ENCODE assay signal across 16 mouse cellular contexts in genomic region chr13:52562166-52562571, GRCm38 (mm10). TPM values are rescaled to one million over a fixed set of nuclear protein-coding genes. Genes with fewer than 3 reads are reported as not detected.
A peak's percentile ranks its signal among the peaks of the same experiment; 100 is the strongest.
DNase-seq lines count a peak whose midpoint lies in the region; ATAC-seq and TF ChIP-seq lines count a peak whose summit lies in the region.
"Had no signal": no experiment of that assay in that cellular context is flagged by ENCODE, and none has a peak within 500 bp of the region (broad histone marks: within the 10 kb centered on the region; RNA-seq: fewer than 3 reads in every experiment).

No protein-coding gene starts in this region.

- no peak overlapping the region for H3K9ac ChIP-seq in hindbrain, embryonic 11.5 days (ENCODE audit: low read depth, low read length)
- no peak overlapping the region for H3K9ac ChIP-seq in ES-E14 (ENCODE audit: insufficient read depth, low read depth, low read length, poor library complexity, severe bottlenecking)
- no peak overlapping the region for H3K9ac ChIP-seq in forebrain, embryonic 14.5 days (ENCODE audit: low read length)
- H3K9ac ChIP-seq in midbrain, embryonic 15.5 days = no peak overlapping the region
- H3K9ac ChIP-seq: embryonic facial prominence, embryonic 12.5 days; limb, embryonic 12.5 days had no signal

- peak; percentile 38 for DNase-seq in hindbrain, embryonic 11.5 days (ENCODE audit: low spot score)
- no peak for DNase-seq in hindbrain, embryonic 10.5 days (ENCODE audit: low spot score)
- peak; percentile 65 for DNase-seq in ES-E14 (ENCODE audit: low read depth, low spot score)
- DNase-seq in forebrain, embryonic 14.5 days (ENCODE audit: low spot score) = peak; percentile 95
- DNase-seq in gastrocnemius, postnatal 4 days (ENCODE audit: low spot score in 2 of 2) = no peak
- DNase-seq in MN1 (ENCODE audit: low spot score) = no peak
- DNase-seq in urinary bladder, adult 2 months (ENCODE audit: low spot score) = no peak
- DNase-seq: cerebellum, adult 9-11 months; gastrocnemius, adult 2 months; lung, adult 18-20 months; thymus, postnatal 14 days had no signal

- H3K9me3 ChIP-seq in hindbrain, embryonic 11.5 days (ENCODE audit: control insufficient read depth, low read length) = no peaks in the 10 kb centered on the region
- H3K9me3 ChIP-seq in hindbrain, embryonic 10.5 days = no peaks in the 10 kb centered on the region
- H3K9me3 ChIP-seq in ES-E14 (ENCODE audit: control insufficient read depth, insufficient read depth, low read depth, low read length) = no peaks in the 10 kb centered on the region
- H3K9me3 ChIP-seq in forebrain, embryonic 14.5 days (replicated peaks; ENCODE audit: control insufficient read depth, low read length) = no peaks in the 10 kb centered on the region
- H3K9me3 ChIP-seq in midbrain, embryonic 15.5 days = no peaks in the 10 kb centered on the region
- H3K9me3 ChIP-seq: embryonic facial prominence, embryonic 12.5 days; limb, embryonic 12.5 days; megakaryocyte, embryonic 14.5 days had no signal

- H3K27me3 ChIP-seq in hindbrain, embryonic 11.5 days (ENCODE audit: control insufficient read depth, insufficient read depth, low read length) = no peaks in the 10 kb centered on the region
- H3K27me3 ChIP-seq in hindbrain, embryonic 10.5 days (ENCODE audit: insufficient read depth, poor library complexity, severe bottlenecking) = no peaks in the 10 kb centered on the region
- H3K27me3 ChIP-seq in forebrain, embryonic 14.5 days (replicated peaks; ENCODE audit: control insufficient read depth, insufficient read depth, low read length) = no peaks in the 10 kb centered on the region
- H3K27me3 ChIP-seq in midbrain, embryonic 15.5 days (replicated peaks) = no peaks in the 10 kb centered on the region
- H3K27me3 ChIP-seq: embryonic facial prominence, embryonic 12.5 days; limb, embryonic 12.5 days; megakaryocyte, embryonic 14.5 days had no signal

- ATAC-seq in hindbrain, embryonic 11.5 days (ENCODE audit: low FRiP score) = peak; percentile 67; the same call in 1 of the 2 replicates
- ATAC-seq in forebrain, embryonic 14.5 days = peak; percentile 94
- ATAC-seq in midbrain, embryonic 15.5 days (replicated peaks) = peak; percentile 89

- in situ Hi-C loops in ES-E14 (cut with MboI; ENCODE audit: low sequenced_read_pairs in 2 of 2, unreplicated experiment in 2 of 2) = no loop called here

- H3K4me2 ChIP-seq in hindbrain, embryonic 11.5 days (replicated peaks; ENCODE audit: low read depth, low read length) = no peak overlapping the region
- H3K4me2 ChIP-seq in forebrain, embryonic 14.5 days (ENCODE audit: low read length) = no peak overlapping the region
- no peak overlapping the region for H3K4me2 ChIP-seq in midbrain, embryonic 15.5 days
- H3K4me2 ChIP-seq: embryonic facial prominence, embryonic 12.5 days; heart, embryonic 11.5 days; limb, embryonic 12.5 days had no signal

- H3K4me3 ChIP-seq in hindbrain, embryonic 11.5 days (ENCODE audit: low read depth, low read length) = no peak overlapping the region
- no peak overlapping the region for H3K4me3 ChIP-seq in hindbrain, embryonic 10.5 days
- no peak overlapping the region for H3K4me3 ChIP-seq in ES-E14 (ENCODE audit: insufficient read depth in 1 of 2, low read depth in 1 of 2, low read length in 2 of 2, poor library complexity in 1 of 2, severe bottlenecking in 1 of 2)
- no peak overlapping the region for H3K4me3 ChIP-seq in forebrain, embryonic 14.5 days (ENCODE audit: low read depth, low read length)
- H3K4me3 ChIP-seq in midbrain, embryonic 15.5 days = no peak overlapping the region
- H3K4me3 ChIP-seq: embryonic facial prominence, embryonic 12.5 days; gastrocnemius, adult 2 months; limb, embryonic 12.5 days; megakaryocyte, embryonic 14.5 days had no signal

- H3K27ac ChIP-seq in hindbrain, embryonic 11.5 days (ENCODE audit: low read depth, low read length) = no peak overlapping the region
- H3K27ac ChIP-seq in hindbrain, embryonic 10.5 days = no peak overlapping the region
- peak overlapping the region; percentile 78; the same call in 1 of the 2 replicates for H3K27ac ChIP-seq in ES-E14 (ENCODE audit: insufficient read depth, low read depth, low read length, poor library complexity, severe bottlenecking)
- peak overlapping the region; percentile 40; the same call in 1 of the 2 replicates for H3K27ac ChIP-seq in forebrain, embryonic 14.5 days (ENCODE audit: low read depth, low read length)
- H3K27ac ChIP-seq in midbrain, embryonic 15.5 days = 0 out of 2 replicates have a peak overlapping the region, but pooled peaks have one; percentile 37
- H3K27ac ChIP-seq: embryonic facial prominence, embryonic 12.5 days; gastrocnemius, adult 2 months; limb, embryonic 12.5 days had no signal

- peaks cover 2% of the 10 kb centered on the region; the same call in 1 of the 2 replicates for H3K4me1 ChIP-seq in hindbrain, embryonic 11.5 days (replicated peaks; ENCODE audit: control insufficient read depth, insufficient read depth, low read length)
- H3K4me1 ChIP-seq in hindbrain, embryonic 10.5 days (replicated peaks) = peaks cover 41% of the 10 kb centered on the region
- H3K4me1 ChIP-seq in ES-E14 (ENCODE audit: control insufficient read depth in 2 of 2, insufficient read depth in 2 of 2, low read length in 2 of 2, poor library complexity in 1 of 2) = peaks cover 20 to 31% of the 10 kb centered on the region in 2 experiments
- peaks cover 22% of the 10 kb centered on the region for H3K4me1 ChIP-seq in forebrain, embryonic 14.5 days (ENCODE audit: control insufficient read depth, insufficient read depth, low read length)
- H3K4me1 ChIP-seq in midbrain, embryonic 15.5 days = peaks cover 12% of the 10 kb centered on the region
- H3K4me1 ChIP-seq: embryonic facial prominence, embryonic 12.5 days had no signal

- H3K36me3 ChIP-seq in hindbrain, embryonic 11.5 days (ENCODE audit: control insufficient read depth, insufficient read depth, low read length) = no peaks in the 10 kb centered on the region
- no peaks in the 10 kb centered on the region for H3K36me3 ChIP-seq in hindbrain, embryonic 10.5 days
- H3K36me3 ChIP-seq in ES-E14 (ENCODE audit: control insufficient read depth, insufficient read depth, low read length, poor library complexity, severe bottlenecking) = no peaks in the 10 kb centered on the region
- no peaks in the 10 kb centered on the region for H3K36me3 ChIP-seq in forebrain, embryonic 14.5 days (ENCODE audit: control insufficient read depth, insufficient read depth, low read length)
- H3K36me3 ChIP-seq in midbrain, embryonic 15.5 days (replicated peaks) = no peaks in the 10 kb centered on the region
- H3K36me3 ChIP-seq: embryonic facial prominence, embryonic 12.5 days; limb, embryonic 12.5 days had no signal

- 18% methylated on average over 4 of the region's 4 CpGs for WGBS in hindbrain, embryonic 11.5 days
- 22% methylated on average over 4 of the region's 4 CpGs for WGBS in hindbrain, embryonic 10.5 days
- WGBS in forebrain, embryonic 14.5 days = 2% methylated on average over 4 of the region's 4 CpGs
- WGBS in midbrain, embryonic 15.5 days = 8% methylated on average over 4 of the region's 4 CpGs

TF ChIP-seq in ES-E14, 5 proteins besides CTCF, POLR2A, EP300 and RAD21:
- peak; percentile 75; the same call in 1 of the 2 replicates for TF ChIP-seq CHD2 (IDR thresholded peaks at IDR 0.05; ENCODE audit: low read depth, low read length)
- TF ChIP-seq ZNF384 (IDR thresholded peaks at IDR 0.05; ENCODE audit: low read depth, low read length) = no peak
- peak; percentile 76 for TF ChIP-seq MAFK (IDR thresholded peaks at IDR 0.05; ENCODE audit: insufficient read depth, low read depth, low read length)
- TF ChIP-seq ZC3H11A (IDR thresholded peaks at IDR 0.05; ENCODE audit: borderline replicate concordance, low read depth, low read length) = no peak
- no peak for TF ChIP-seq HCFC1 (IDR thresholded peaks at IDR 0.05; ENCODE audit: borderline replicate concordance, insufficient read depth, low read length)
TF ChIP-seq in ES-E14: peak in this region for 2.

RNA-seq across cellular contexts. Expression of gene Syk, which starts 20.8 kb away (rescaled TPM):
- polyA plus RNA-seq in hindbrain, embryonic 11.5 days (2014; fragmentation: Nextera tagmentation; extraction: Ambion mirVana) = 4.0 and 4.4 TPM in 2 replicates
- polyA plus RNA-seq in hindbrain, embryonic 10.5 days (2016; fragmentation: Nextera tagmentation; extraction: Ambion mirVana) = 3.3 and 4.8 TPM in 2 replicates
- total RNA-seq in ES-E14 (2012; rRNA removed) = 13.3 and 22.3 TPM in 2 replicates
- polyA plus RNA-seq in forebrain, embryonic 14.5 days (2014; fragmentation: Nextera tagmentation; extraction: Ambion mirVana) = 1.0 and 1.1 TPM in 2 replicates
- polyA plus RNA-seq in midbrain, embryonic 15.5 days (2015; fragmentation: Nextera tagmentation; extraction: Ambion mirVana) = 1.4 and 1.8 TPM in 2 replicates
- total RNA-seq in gastrocnemius, postnatal 4 days (2021) = 1 to 10 TPM; 5.6 to 5.9 TPM
- polyA plus RNA-seq in urinary bladder, adult 2 months (2012; rRNA removed) = 4.1 and 5.0 TPM in 2 replicates

RNA-seq across cellular contexts. Expression of gene Diras2, which starts 31.1 kb away (rescaled TPM):
- 0.24 and 0.40 TPM in 2 replicates for polyA plus RNA-seq in hindbrain, embryonic 11.5 days (2014; fragmentation: Nextera tagmentation; extraction: Ambion mirVana)
- 0.09 and 0.29 TPM in 2 replicates for polyA plus RNA-seq in hindbrain, embryonic 10.5 days (2016; fragmentation: Nextera tagmentation; extraction: Ambion mirVana)
- total RNA-seq in ES-E14 (2012; rRNA removed) = 0.58 and 0.76 TPM in 2 replicates
- 1.5 and 2.2 TPM in 2 replicates for polyA plus RNA-seq in forebrain, embryonic 14.5 days (2014; fragmentation: Nextera tagmentation; extraction: Ambion mirVana)
- 5.2 and 5.7 TPM in 2 replicates for polyA plus RNA-seq in midbrain, embryonic 15.5 days (2015; fragmentation: Nextera tagmentation; extraction: Ambion mirVana)
- total RNA-seq in gastrocnemius, postnatal 4 days (2021) = under 1 TPM; 0.15 to 0.16 TPM
- 6.0 and 9.8 TPM in 2 replicates for polyA plus RNA-seq in urinary bladder, adult 2 months (2012; rRNA removed)

Comparison
In these comparisons a context has a peak if more than half of its experiments do, and no peak if none do; other contexts are left out.
1. DNase-seq: peak in hindbrain, embryonic 11.5 days (single experiment), ES-E14 (single experiment) and forebrain, embryonic 14.5 days (single experiment); none in hindbrain, embryonic 10.5 days (single experiment), gastrocnemius, postnatal 4 days (0 of 2), MN1 (single experiment) and urinary bladder, adult 2 months (single experiment).
2. H3K27ac ChIP-seq: peak in ES-E14 (single experiment), forebrain, embryonic 14.5 days (single experiment) and midbrain, embryonic 15.5 days (single experiment); none in hindbrain, embryonic 11.5 days (single experiment) and hindbrain, embryonic 10.5 days (single experiment).
3. Peak in every context shown above with its lines, with median percentiles within 50 percentile points of each other: ATAC-seq.